Mouse (Mus musculus) thymus, postnatal 14 days (tissue): ENCODE results near the gene Pik3r1.

Experiments used
- DNase-seq: peaks from one replicate; pipeline ENCODE4 v3.0.0; 2021

Gene Pik3r1

DNA sequence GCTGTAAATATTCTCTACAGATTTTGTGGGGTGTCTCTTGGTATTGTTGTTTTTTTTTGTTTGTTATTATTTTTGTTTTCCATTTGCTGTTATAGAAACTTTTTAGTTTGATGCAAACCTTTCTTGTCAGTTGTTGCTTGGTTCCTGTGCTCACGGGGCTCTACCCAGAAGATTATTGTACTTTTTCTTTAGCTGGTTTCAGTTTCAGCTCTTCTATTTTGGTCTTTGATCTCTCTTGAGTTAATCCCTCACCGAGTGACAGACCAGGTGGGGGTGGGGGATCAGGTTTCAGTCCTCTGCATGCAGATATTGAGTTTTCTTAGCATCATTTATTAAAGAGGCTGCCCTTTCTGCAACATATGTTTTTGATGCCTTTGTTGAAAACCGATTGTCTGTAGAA is 99.2 kb downstream of the Pik3r1 start:
- peak; percentile 38 for DNase-seq

DNA sequence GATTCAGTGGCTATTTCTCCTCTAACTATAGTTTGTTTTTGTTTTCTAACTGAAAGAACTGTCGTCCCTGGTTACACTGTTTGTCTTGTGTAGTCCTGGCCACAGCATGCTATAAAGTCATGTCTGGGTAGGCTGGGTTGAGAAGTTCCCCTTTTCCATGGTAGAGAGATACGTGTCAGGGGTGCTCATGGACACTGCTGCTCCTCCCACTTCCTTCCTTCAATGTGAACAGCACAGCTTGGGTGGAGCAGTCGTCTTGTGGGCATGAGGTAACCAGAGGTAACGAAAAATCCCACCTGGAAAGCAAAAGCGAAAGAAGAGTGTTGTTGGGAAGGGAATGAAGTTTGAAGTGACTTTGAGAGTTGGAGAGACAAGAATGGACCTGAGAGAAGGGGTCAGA is 104.0 kb downstream of the Pik3r1 start:
- no peak for DNase-seq

DNA sequence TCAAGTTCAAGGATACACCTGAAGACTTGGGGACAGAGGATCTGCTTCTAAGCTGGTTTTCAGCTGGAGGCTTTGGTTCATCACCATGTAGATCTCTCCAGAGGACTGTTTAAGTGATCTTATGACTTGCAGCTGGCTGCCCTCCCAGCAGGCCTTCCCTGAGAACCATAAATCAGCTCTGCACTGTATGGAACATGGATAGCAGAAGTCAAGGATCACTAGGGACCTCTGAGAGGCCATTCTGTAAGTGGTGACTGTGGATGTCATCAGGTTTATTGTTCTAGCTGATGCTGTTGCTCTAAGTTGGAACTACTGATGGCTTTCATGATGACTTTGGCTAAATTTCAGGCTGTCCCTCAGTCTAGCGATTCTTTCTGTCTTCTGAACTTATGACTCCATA is 105.1 kb downstream of the Pik3r1 start:
- no peak for DNase-seq

DNA sequence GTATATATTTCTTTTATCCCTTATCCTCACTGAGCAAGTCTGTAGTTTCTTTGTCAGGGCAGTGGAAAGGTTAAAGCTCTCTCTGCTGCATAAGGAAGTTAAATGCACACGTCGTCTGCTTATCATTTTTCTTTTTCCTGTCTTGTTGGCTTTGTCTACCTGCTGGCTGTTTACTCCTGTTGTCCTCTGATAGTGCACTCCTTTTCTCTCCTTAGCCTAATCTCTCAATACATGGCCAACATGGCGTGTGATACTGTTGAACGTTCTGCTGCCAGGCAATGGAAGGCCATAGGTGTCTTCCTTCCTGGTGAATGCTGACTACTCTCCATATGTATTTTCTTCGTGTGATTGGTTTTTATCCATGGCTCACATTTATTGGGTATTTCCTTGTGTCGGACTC is 106.5 kb downstream of the Pik3r1 start:
- no peak for DNase-seq

DNA sequence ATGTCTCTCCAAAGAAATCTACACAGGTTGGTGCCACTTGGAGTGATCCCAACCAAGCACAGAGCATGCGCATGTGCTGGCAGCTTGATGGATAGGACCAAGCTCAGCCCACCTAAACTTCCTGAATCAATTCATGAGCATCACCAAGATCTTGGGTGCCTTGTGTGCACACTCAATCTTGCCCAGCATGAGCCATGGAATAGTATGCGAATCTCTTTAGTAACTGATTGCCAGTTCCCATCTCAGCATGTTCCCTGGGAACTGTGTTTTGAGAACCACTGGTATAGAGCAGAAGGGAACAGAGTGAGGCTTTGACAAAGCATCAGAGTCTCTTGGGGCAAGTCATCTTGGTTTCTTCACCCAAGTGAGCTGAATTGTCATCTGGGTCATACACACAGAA is 107.8 kb downstream of the Pik3r1 start:
- DNase-seq: no peak

DNA sequence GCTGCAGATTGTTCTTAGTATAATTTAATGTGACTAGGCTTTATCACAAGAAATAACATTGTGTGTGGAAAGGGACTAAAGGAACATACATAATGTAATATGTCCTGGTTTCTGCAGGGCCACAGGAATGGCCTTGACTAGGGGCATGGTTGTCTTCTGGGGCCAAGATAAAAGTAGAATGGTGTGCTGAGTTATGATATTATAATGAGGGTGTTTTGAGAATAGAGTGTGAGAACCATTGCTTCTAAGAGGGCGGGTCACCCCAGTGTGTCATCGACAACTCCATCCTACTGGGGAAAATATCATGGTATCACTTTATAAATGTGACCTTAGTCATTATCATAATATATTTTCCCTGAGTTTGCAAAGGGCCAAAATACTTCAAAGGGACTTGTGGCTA is 115.9 kb downstream of the Pik3r1 start:
- no peak for DNase-seq

DNA sequence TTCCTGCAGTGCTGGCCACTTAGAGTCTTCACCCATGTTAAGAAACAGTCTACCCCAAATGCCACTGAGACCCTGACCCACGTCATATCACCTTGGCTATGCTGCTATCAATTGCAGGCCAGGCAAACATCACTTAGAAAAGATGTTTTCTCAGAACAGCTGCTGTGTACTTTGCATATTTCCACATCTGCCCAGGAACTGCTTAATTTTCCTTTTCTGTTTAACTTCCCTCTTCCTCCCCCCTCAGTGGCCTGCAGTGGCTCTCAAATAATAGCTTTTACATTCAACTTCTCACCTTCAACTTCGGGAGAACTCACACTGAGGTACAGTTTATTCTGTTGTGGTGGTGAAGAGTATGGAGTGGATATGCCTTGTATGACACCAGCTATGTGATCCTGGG is 126.4 kb downstream of the Pik3r1 start:
- no peak for DNase-seq

DNA sequence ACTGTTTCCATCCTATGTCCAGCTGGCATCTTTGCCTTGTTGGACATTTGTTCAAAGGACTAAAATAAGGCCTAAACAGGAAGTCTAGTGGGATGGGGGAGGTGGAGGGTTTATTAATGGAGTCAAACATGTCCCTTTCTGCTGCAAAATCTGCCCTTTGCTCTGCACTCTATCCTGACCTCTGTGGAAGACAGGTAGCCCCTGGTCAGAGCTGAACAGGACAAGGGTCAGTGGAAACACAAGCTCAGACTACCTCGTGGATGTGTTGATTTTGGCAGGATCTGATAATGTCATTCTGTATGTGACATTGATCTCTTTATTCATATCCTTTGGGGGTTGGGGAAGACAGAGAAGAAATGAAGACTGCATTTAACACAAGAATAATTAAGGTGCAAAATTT is 132.2 kb downstream of the Pik3r1 start:
- no peak for DNase-seq

DNA sequence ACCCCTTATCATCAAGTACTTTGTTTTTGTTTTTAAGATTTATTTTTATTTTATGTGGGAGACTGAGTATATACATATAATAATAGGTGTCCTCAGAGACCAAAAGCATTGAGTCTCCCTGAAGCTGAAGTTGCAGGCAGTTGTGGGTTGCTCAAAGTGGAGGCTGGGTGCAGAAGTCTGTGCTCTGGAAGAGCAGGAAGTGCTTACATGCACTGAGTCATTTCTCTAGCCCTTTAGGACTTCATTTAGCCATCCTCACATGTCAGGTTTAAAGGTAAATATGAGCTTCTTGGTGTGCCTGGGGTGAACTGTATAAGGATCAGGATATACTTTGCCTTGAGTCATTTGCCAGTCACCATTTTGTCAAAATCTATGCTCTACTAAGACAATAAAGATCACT is 133.6 kb downstream of the Pik3r1 start:
- DNase-seq: no peak

DNA sequence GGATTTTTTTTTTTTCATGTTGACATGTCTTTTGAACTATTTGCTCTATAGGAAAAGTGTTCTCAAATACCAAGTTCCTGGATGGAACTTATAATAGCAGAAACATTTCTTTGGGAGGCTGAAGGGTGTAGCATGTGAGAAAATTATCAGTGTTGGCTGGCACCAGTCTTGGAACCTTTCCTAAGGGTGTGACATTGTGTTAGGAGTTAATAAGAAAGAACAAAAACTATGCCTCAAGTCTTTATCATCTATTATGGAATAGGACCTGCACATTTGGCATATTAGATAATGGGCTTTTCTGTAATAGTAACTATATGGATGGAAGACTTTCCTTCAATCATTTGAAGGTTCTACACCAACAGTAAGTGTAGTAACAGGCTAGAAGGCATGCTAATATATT is 134.4 kb downstream of the Pik3r1 start:
- DNase-seq: no peak

DNA sequence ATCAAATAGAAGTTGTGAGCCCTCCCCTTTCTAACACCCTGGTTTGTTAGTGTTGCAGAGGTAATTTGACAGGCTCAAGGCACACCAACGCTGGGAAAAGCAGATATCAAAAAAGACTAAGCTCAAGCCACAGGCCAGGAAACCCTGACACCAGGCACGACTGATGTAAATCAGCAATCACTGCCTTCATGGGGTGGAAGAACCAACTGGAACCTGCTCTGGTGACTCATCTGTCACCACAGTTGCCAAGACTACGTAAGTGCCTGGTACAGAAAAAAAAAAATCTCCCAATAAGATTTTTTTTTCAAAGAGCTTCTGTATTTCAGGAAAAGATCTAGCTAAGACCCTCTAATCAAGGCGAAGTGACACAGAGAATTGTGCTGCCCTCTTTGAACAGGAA is 135.2 kb downstream of the Pik3r1 start:
- DNase-seq: no peak

DNA sequence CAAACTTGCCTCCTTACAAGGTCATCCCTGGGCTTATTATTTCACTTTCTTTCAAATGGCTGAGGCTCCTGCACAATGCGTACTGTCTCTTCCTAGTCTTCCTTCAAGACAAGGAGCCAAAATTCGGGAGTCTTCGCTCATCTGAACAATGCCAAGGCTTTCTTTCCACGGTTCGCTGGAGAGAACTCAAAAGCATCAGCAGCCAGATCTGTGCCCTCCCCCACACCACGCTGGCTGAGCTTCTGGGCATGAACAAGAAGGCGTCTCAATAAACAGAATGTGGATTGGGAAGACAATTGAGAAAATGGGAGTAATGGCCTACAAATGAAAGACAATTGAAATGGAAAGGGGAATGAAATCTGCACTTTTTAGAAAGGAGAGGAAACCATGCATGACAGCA is 136.5 kb downstream of the Pik3r1 start:
- no peak for DNase-seq
